Mouse (Mus musculus) intestine, postnatal 0 days (tissue): ENCODE results near the gene Mif4gd. TPM values are rescaled to one million over a fixed set of nuclear protein-coding genes. Genes with fewer than 3 reads are reported as not detected.

Source experiments
- ATAC-seq: fragments of 200-750 bp; cut with Nextera tagmentation; 2 replicates; pipeline ENCODE4 v1.8.0; 2017; ENCODE audit warnings: mild to moderate bottlenecking, moderate TSS enrichment, moderate library complexity
- H3K27ac ChIP-seq: fragments of 300-500 bp; sonication (generic); 2 replicates; pipeline ENCODE4 v1.5.1; 2014; ENCODE audit warnings: mild to moderate bottlenecking, low read depth, low read length, moderate library complexity
- H3K27me3 ChIP-seq: fragments of 300-500 bp; sonication (generic); replicated peaks from 2 replicates; pipeline ENCODE4 v1.6.1; 2014; ENCODE audit warnings: low read length, mixed read lengths; ENCODE audit not compliant: control insufficient read depth, insufficient read depth
- H3K36me3 ChIP-seq: fragments of 300-500 bp; sonication (generic); 2 replicates; pipeline ENCODE4 v1.6.1; 2014; ENCODE audit warnings: mild to moderate bottlenecking, moderate library complexity; ENCODE audit not compliant: control insufficient read depth, insufficient read depth
- H3K4me1 ChIP-seq: fragments of 300-500 bp; sonication (generic); replicated peaks from 2 replicates; pipeline ENCODE4 v1.6.1; 2014; ENCODE audit warnings: antibody characterized with exemption, low read length, mixed read lengths; ENCODE audit not compliant: control insufficient read depth, insufficient read depth
- H3K4me2 ChIP-seq: fragments of 300-500 bp; sonication (generic); replicated peaks from 2 replicates; pipeline ENCODE4 v1.6.1; 2014; ENCODE audit warnings: low read depth, mild to moderate bottlenecking, moderate library complexity
- H3K4me3 ChIP-seq: fragments of 300-500 bp; sonication (generic); 2 replicates; pipeline ENCODE4 v1.5.1; 2014; ENCODE audit warnings: low read depth, low read length
- H3K9ac ChIP-seq: fragments of 300-500 bp; sonication (generic); 2 replicates; pipeline ENCODE4 v1.6.1; 2014; ENCODE audit warnings: mild to moderate bottlenecking, low read depth, low read length
- H3K9me3 ChIP-seq: fragments of 300-500 bp; sonication (generic); 2 replicates; pipeline ENCODE4 v1.6.1; 2016; ENCODE audit warnings: mixed run types; ENCODE audit not compliant: control insufficient read depth
- CTCF ChIP-seq: sonication (generic); IDR thresholded peaks from 2 replicates; pipeline ENCODE4 v1.5.1; 2016; ENCODE audit warnings: low read depth, mild to moderate bottlenecking, control low read depth, antibody characterized with exemption, moderate library complexity
- WGBS: fragments of 180-500 bp; shearing (Covaris S2); extraction: QIAGEN DNeasy Blood & Tissue Kit; methylation state at CpG from one replicate; pipeline ENCODE4 v1.1.7; 2014; 5-methylcytosine and 5-hydroxymethylcytosine counted together
- polyA plus RNA-seq: library from polyadenylated mRNA; unstranded; fragments of >200 nt; fragmentation: Nextera tagmentation; extraction: Ambion mirVana; gene quantifications from 2 replicates; pipeline ENCODE4 v1.2.1, GENCODE M21; 2015

Gene Mif4gd
- polyA plus RNA-seq, 1 experiment from 2014 or later: 43.0 TPM

DNA sequence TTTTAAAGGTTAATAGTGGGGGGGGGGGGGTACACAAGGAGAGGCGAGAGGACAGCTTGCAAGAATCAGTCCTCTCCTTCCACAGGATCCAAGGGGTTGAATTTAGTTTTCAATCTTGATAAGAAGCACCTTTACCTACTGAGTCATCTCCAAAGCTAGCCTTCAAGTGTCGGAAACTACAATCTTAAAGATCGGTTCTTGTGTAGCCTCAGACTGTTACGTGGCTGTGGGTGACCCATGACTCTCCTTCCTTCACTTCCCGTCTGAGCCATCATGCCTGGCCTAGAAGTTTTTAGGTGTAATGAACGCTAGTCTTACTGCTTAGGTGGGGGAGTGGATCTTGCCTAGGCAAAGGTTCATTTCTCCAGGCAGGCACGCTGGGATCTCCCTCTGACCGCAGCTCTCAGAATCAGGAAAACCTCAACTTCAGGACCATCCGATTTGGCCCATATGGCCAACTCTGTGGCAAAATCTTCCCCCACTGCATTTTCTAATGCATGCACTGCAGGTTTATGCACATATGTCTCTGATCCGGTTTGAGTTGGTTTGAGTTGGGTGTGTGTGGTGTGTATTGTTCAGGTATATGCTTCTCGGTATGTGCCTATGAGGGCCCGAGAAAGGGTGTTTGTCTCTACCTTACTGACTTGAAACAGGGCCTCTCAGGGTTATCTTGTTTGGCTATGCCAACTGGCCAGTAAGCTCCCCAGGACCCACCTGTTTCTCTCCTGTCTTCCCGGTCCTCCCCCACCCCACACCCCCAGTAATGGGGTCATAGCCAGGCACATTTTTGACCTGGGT is 17.2 kb upstream of the Mif4gd start:
- Histone ChIP-seq H3K36me3 (no peaks in the 10 kb centered on the region), H3K4me3 (no peak overlapping the region), H3K9ac (no peak overlapping the region), H3K27me3 (no peaks in the 10 kb centered on the region), H3K27ac (no peak overlapping the region), H3K9me3 (no peaks in the 10 kb centered on the region), H3K4me2 (no peak overlapping the region), H3K4me1 (no peaks in the 10 kb centered on the region; the same call in 1 of the 2 replicates)
- TF ChIP-seq CTCF: no peak
- no peak for ATAC-seq
- whole genome bisulfite sequencing: 86% methylated on average over 13 of the region's 13 CpGs

DNA sequence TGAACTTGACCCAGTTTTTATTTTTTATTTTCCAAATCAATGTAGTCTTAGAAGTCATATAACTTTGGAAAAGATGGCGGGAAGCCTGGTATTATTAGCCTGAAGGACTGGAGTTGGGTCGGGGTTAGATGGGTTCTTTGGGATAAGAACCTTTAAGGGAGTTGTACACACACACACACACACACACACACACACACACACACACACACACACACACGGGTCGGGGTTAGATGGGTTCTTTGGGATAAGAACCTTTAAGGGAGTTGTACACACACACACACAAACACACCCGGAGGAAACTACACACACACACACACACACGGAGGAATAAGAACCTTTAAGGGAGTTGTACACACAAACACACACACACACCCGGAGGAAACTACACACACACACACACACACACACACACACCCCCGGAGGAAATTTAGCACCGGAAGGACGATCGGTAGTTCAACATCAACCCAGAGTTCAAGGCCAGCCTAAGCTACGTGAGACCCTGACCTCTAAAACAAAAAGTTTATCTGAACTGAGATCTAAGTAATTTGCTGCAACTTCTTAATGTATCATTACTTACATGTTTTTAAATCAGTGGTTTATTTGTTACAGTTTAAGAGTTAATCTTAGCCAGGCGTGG is 15.8 kb upstream of the Mif4gd start:
- no peak for TF ChIP-seq CTCF
- 53% methylated on average over 13 of the region's 13 CpGs for WGBS
- Histone ChIP-seq H3K27ac (no peak overlapping the region), H3K27me3 (no peaks in the 10 kb centered on the region), H3K4me1 (no peaks in the 10 kb centered on the region; the same call in 1 of the 2 replicates), H3K9me3 (no peaks in the 10 kb centered on the region), H3K36me3 (no peaks in the 10 kb centered on the region), H3K4me3 (peak overlapping the region; percentile 64), H3K4me2 (peak overlapping the region; percentile 83), H3K9ac (no peak overlapping the region)
- peak; percentile 17 for ATAC-seq

DNA sequence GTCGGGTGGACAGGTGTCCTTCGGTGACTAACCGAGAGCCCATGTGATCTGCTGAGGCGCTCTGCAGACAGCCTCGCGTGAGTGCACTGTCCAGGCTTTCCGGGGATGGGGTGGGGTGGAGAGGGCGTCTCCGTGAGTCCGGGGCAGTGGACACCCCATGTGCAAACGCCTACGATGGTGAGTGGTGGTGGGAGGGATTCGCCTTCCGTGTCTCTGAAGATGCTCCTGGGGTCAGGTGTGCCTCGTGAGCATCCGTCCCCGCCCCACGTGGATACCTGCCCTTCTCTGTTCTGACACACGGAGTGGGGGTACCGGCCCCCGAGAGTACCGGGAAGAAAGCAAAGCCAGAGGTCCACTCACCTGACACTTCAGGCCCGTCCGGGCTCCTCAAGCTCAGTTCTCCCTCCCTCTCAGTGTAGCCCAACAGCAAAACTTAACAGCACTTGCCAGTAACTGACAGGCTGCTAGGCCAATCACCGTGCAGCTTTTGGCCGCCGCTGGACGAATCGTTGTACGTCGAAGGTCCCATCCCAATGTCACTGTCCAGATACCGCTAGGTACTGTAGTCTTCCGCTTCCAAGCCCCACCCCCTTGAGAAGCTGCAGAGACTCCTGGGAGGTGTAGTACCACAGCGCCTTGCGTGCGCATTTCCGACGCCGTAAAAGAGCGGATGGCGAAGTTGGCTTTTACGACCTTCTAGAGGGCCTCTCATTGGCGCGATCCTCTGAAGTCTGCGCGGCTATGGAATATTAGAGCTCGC is 15.1 kb upstream of the Mif4gd start, which contains the start of gene Slc25a19:
Gene Slc25a19, minus strand, starts transcription at position 591 of the 760 bp plus-strand sequence.
- Histone ChIP-seq H3K9ac (peak within 1 kb of the TSS; percentile 45), H3K36me3 (peaks cover 5% of the 10 kb centered on the region; the same call in 1 of the 2 replicates), H3K4me3 (peak within 1 kb of the TSS; percentile 64), H3K9me3 (no peaks in the 10 kb centered on the region), H3K4me2 (peak within 1 kb of the TSS; percentile 83), H3K27me3 (no peaks in the 10 kb centered on the region), H3K4me1 (no peaks in the 10 kb centered on the region; the same call in 1 of the 2 replicates), H3K27ac (peak within 1 kb of the TSS; percentile 41; the same call in 1 of the 2 replicates)
- peak; percentile 98 for ATAC-seq
- TF ChIP-seq CTCF: no peak
- under 1% methylated on average over 44 of the region's 47 CpGs for WGBS

DNA sequence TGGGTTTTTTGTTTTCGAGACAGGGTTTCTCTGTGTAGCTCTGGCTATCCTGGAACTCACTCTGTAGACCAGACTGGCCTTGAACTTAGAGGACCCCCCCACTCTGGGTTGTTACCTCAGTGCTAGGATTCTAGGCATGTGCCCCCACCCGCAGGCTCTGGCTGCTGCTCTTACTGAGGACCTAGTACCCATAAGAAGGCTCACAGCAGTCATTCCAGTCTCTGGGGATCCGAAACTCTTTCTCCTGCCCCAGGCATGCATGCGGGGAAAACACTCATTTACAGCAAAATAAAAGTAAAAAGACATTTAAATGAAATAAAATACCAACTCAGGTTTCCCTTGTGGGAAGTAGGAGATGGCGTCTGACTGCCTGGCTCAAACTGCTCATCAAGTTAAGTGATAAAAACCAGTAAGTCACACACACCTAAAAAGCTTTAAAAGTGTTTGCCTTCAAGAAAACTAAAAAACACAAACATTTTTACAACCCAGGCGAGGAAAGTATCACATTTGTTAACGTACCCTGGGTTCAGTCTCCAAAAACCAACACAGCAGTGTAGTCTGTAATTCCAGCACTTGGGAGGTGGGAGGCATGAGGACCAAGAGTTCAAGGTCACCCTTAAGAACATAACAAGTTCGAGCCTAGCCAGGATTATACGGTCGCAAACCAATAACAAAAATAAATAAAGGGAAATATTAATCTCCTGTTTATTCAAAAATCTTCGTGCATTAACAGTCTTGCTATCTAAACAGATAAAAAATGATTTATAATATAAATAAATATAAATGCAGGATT is 14.3 kb upstream of the Mif4gd start:
- Histone ChIP-seq H3K9me3 (no peaks in the 10 kb centered on the region), H3K4me3 (peak overlapping the region; percentile 64), H3K4me1 (no peaks in the 10 kb centered on the region; the same call in 1 of the 2 replicates), H3K9ac (peak overlapping the region; percentile 45; the same call in 1 of the 2 replicates), H3K4me2 (peak overlapping the region; percentile 83), H3K36me3 (peaks cover 14% of the 10 kb centered on the region; the same call in 1 of the 2 replicates), H3K27ac (no peak overlapping the region), H3K27me3 (no peaks in the 10 kb centered on the region)
- no peak for ATAC-seq
- WGBS: 40% methylated on average over 11 of the region's 11 CpGs
- no peak for TF ChIP-seq CTCF

DNA sequence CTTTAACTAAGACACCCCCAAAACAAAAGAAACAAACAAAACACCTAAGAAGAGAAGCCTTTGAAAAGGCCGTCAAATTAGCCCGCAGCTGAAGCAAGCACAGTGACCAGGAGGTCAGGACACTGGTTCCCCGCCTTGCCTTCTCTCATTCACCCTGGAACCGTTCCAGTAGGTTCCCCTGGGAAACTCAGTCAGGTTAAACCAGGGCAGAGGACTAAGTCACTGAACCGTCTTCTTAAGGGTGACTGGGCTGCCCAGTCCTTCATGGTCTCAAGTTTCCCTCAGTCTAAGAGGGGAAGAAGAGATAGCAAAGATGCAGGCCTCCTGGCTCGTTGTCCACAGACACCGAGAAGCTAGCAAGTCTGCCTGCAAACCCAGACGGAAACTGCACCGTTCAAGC is 13.1 kb upstream of the Mif4gd start:
- H3K36me3 ChIP-seq: peaks cover 22% of the 10 kb centered on the region; the same call in 1 of the 2 replicates
- no peak for ATAC-seq
- H3K9me3 ChIP-seq: no peaks in the 10 kb centered on the region
- no peak overlapping the region for H3K27ac ChIP-seq
- H3K4me1 ChIP-seq: no peaks in the 10 kb centered on the region; the same call in 1 of the 2 replicates
- no peaks in the 10 kb centered on the region for H3K27me3 ChIP-seq
- H3K4me2 ChIP-seq: no peak overlapping the region
- no peak for TF ChIP-seq CTCF
- H3K9ac ChIP-seq: no peak overlapping the region
- no peak overlapping the region for H3K4me3 ChIP-seq
- WGBS: 71% methylated on average over 9 of the region's 9 CpGs
